Mouse (Mus musculus) liver, embryonic 14.5 days (tissue): ENCODE results near the gene Sstr3.

Experiments used
- CTCF ChIP-seq: IDR thresholded peaks from 2 replicates; pipeline ENCODE4 v1.5.1; 2016; ENCODE audit warnings: antibody characterized with exemption, low read depth, control low read depth
- EP300 ChIP-seq: IDR thresholded peaks from 2 replicates; pipeline ENCODE4 v1.6.1; 2016; ENCODE audit warnings: antibody characterized with exemption, low read depth

DNA sequence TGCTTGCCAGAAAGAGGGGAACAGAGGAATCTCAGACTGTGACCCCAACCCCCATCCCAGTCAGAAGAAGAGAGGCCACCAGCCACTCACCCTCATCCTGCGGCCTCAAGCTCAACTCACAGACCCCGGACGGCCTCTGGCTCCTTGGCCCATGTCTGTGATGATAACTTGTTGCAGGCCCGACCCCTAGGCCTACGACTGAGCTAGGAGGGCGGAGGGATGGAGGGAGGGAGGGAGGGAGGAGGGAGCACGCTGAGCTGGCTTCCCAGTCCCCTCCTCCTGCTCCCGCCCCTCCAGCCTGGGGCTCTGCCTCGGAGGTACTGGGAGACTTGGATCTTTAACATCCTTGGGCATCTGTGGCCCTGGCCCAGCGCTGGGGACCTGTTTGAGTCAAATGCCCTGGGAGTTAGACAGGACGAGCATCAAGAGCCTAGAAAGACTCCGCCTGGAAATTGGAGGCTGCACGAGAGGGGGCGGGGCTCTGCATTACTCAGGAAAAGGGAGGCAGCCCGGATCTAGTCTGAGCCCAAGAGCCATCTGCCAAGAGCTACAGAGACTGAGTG is 15.0 kb downstream of the Sstr3 start:
- no peak for TF ChIP-seq CTCF
- no peak for TF ChIP-seq EP300
